Mouse (Mus musculus) myocyte (in vitro differentiated cells): Measurements from ENCODE around the gene Pgap3.

ENCODE experiments used
- E2F4 ChIP-seq: IDR thresholded peaks from one replicate; pipeline ENCODE4 v1.6.1; 2011; ENCODE audit warnings: mild to moderate bottlenecking, control low read depth, moderate library complexity; ENCODE audit not compliant: insufficient read depth
- MAX ChIP-seq: IDR thresholded peaks from one replicate; pipeline ENCODE4 v1.6.1; 2011; ENCODE audit warnings: low read depth, mild to moderate bottlenecking, control low read depth
- MYOD1 ChIP-seq, 3 experiments: IDR thresholded peaks; one replicate each; pipeline ENCODE4 v1.6.1; 2011; ENCODE audit warnings: control low read depth in 2 of 3, low read depth in 2 of 3, mild to moderate bottlenecking in 2 of 3, moderate library complexity in 1 of 3; ENCODE audit not compliant: insufficient read length in 2 of 3, control insufficient read depth in 1 of 3
- MYOG ChIP-seq, 3 experiments: IDR thresholded peaks; one replicate each; pipeline ENCODE4 v1.6.1; 2011; ENCODE audit warnings: control low read depth in 2 of 3, low read depth in 2 of 3, mild to moderate bottlenecking in 2 of 3; ENCODE audit not compliant: insufficient read length in 2 of 3, control insufficient read depth in 1 of 3, insufficient read depth in 1 of 3
- POLR2A ChIP-seq: IDR thresholded peaks from one replicate; pipeline ENCODE4 v1.6.1; 2011; ENCODE audit warnings: low read depth, mild to moderate bottlenecking, control low read depth, moderate library complexity; ENCODE audit not compliant: insufficient read length
- POLR2AphosphoS2 ChIP-seq: IDR thresholded peaks from one replicate; pipeline ENCODE4 v1.6.1; 2011; ENCODE audit warnings: low read depth, control low read depth; ENCODE audit not compliant: insufficient read length
- REST ChIP-seq: IDR thresholded peaks from one replicate; pipeline ENCODE4 v1.6.1; 2011; ENCODE audit warnings: mild to moderate bottlenecking, control low read depth, moderate library complexity; ENCODE audit not compliant: insufficient read depth, insufficient read length
- SRF ChIP-seq: IDR thresholded peaks from one replicate; pipeline ENCODE4 v1.6.1; 2011; ENCODE audit warnings: low read depth; ENCODE audit not compliant: control insufficient read depth, insufficient read length
- TCF12 ChIP-seq: IDR thresholded peaks from one replicate; pipeline ENCODE4 v1.6.1; 2011; ENCODE audit warnings: mild to moderate bottlenecking, control low read depth; ENCODE audit not compliant: poor library complexity, insufficient read depth, severe bottlenecking
- USF1 ChIP-seq: IDR thresholded peaks from one replicate; pipeline ENCODE4 v1.6.1; 2011; ENCODE audit warnings: low read depth, mild to moderate bottlenecking, control low read depth, moderate library complexity

DNA sequence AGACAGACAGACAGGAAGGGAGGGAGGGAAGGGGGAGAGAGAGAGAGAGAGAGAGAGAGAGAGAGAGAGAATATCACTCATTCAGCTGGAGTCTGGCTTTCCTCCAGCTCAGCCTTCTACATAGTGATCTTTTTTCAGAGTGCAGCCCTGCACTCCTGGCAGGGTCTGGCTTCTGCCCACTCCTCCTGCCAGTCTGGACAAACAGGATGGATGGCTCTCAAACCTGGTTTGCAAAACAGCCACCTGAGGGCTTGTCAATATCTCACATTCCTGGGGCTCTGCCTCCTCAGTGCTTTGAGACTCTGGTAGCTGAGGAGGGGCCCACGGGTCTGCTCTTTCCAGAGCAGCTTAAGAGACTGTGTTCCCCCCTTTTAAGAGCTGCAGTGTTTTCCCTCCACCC lies 44.9 kb upstream of the Pgap3 start:
- TF ChIP-seq SRF (no peak), POLR2A (no peak), REST (no peak), USF1 (no peak), MAX (no peak), E2F4 (no peak), POLR2AphosphoS2 (no peak), TCF12 (no peak), MYOD1 (IDR thresholded peaks at IDR 0.05; ENCODE audit: control insufficient read depth in 1 of 3, insufficient read length in 2 of 3, low read depth in 2 of 3) (no peak), MYOG (IDR thresholded peaks at IDR 0.05; ENCODE audit: control insufficient read depth in 1 of 3, insufficient read depth in 1 of 3, insufficient read length in 2 of 3, low read depth in 2 of 3) (no peak)
